Mouse (Mus musculus): ENCODE measurements around the gene Gm10203. TPM values are rescaled to one million over a fixed set of nuclear protein-coding genes. Genes with fewer than 3 reads are reported as not detected.
"Not testable (repeated sequence)": the region's sequence is repeated elsewhere in the genome, so short reads cannot be mapped to it uniquely, and the experiment has no call there.

Gene Gm10203
- total RNA-seq (2015) (not detected in 2 replicates), total RNA-seq (2017) (not detected in 2 replicates)

- not testable (repeated sequence) for ATAC-seq (replicated peaks; ENCODE audit: poor library complexity)
Observed at GRCm38 (mm10) chr6:149129870-149130269, at the start of gene Gm10203. TSS of gene Gm10203 (plus strand) at chr6:149130170.

GRCm38 (mm10) chr6:149092406-149092805, 37.6 kb upstream of the Gm10203 start:
- ATAC-seq (replicated peaks; ENCODE audit: poor library complexity), result no peak

- no peak for ATAC-seq (replicated peaks; ENCODE audit: poor library complexity)
Observed at GRCm38 (mm10) chr6:149093465-149093864, 36.5 kb upstream of the Gm10203 start.

- no peak for ATAC-seq (replicated peaks; ENCODE audit: poor library complexity)
Observed at GRCm38 (mm10) chr6:149094555-149094954, 35.4 kb upstream of the Gm10203 start.

- no peak for ATAC-seq (replicated peaks; ENCODE audit: poor library complexity)
Observed at GRCm38 (mm10) chr6:149095389-149095788, 34.6 kb upstream of the Gm10203 start.

GRCm38 (mm10) chr6:149096233-149096632, 33.7 kb upstream of the Gm10203 start:
- ATAC-seq (replicated peaks; ENCODE audit: poor library complexity), result no peak

GRCm38 (mm10) chr6:149097276-149097675, 32.7 kb upstream of the Gm10203 start:
- no peak for ATAC-seq (replicated peaks; ENCODE audit: poor library complexity)

- no peak for ATAC-seq (replicated peaks; ENCODE audit: poor library complexity)
Observed at GRCm38 (mm10) chr6:149098993-149099392, 31.0 kb upstream of the Gm10203 start.

- peak; percentile 59 for ATAC-seq (replicated peaks; ENCODE audit: poor library complexity)
Observed at GRCm38 (mm10) chr6:149100174-149101075, 29.5 kb upstream of the Gm10203 start.

GRCm38 (mm10) chr6:149101076-149101942, 28.7 kb upstream of the Gm10203 start, which contains the start of gene Dennd5b:
TSS of gene Dennd5b (minus strand) at chr6:149101680.
- peak; percentile 54 for ATAC-seq (replicated peaks; ENCODE audit: poor library complexity)

- no peak for ATAC-seq (replicated peaks; ENCODE audit: poor library complexity)
Observed at GRCm38 (mm10) chr6:149101943-149102243, 28.1 kb upstream of the Gm10203 start.

- no peak for ATAC-seq (replicated peaks; ENCODE audit: poor library complexity)
Observed at GRCm38 (mm10) chr6:149103451-149103850, 26.5 kb upstream of the Gm10203 start.

GRCm38 (mm10) chr6:149107615-149108014, 22.4 kb upstream of the Gm10203 start:
- no peak for ATAC-seq (replicated peaks; ENCODE audit: poor library complexity)

- no peak for ATAC-seq (replicated peaks; ENCODE audit: poor library complexity)
Observed at GRCm38 (mm10) chr6:149108909-149109308, 21.1 kb upstream of the Gm10203 start.

- ATAC-seq (replicated peaks; ENCODE audit: poor library complexity), result no peak
Observed at GRCm38 (mm10) chr6:149116992-149117391, 13.0 kb upstream of the Gm10203 start.

- no peak for ATAC-seq (replicated peaks; ENCODE audit: poor library complexity)
Observed at GRCm38 (mm10) chr6:149118935-149119334, 11.0 kb upstream of the Gm10203 start.

- ATAC-seq (replicated peaks; ENCODE audit: poor library complexity), result peak; percentile 97
Observed at GRCm38 (mm10) chr6:149119853-149120252, 10.1 kb upstream of the Gm10203 start.

- ATAC-seq (replicated peaks; ENCODE audit: poor library complexity), result no peak
Observed at GRCm38 (mm10) chr6:149123042-149123441, 6.9 kb upstream of the Gm10203 start.

GRCm38 (mm10) chr6:149126675-149127074, 3.3 kb upstream of the Gm10203 start:
- peak; percentile 99 for ATAC-seq (replicated peaks; ENCODE audit: poor library complexity)

GRCm38 (mm10) chr6:149131111-149131510, 1.1 kb downstream of the Gm10203 start:
- ATAC-seq (replicated peaks; ENCODE audit: poor library complexity), result no peak

- ATAC-seq (replicated peaks; ENCODE audit: poor library complexity), result peak; percentile 99
Observed at GRCm38 (mm10) chr6:149132311-149133077, 2.5 kb downstream of the Gm10203 start.

Data from megakaryocyte progenitor cell, adult 5-6 weeks (primary cell).